Mouse (Mus musculus): ENCODE results near the gene Emsy. TPM values are rescaled to one million over a fixed set of nuclear protein-coding genes. Genes with fewer than 3 reads are reported as not detected.

The Emsy gene
- total and polyA plus RNA-seq, 2 experiments from 2014 or later = 26.8 to 52.4 TPM

DNA sequence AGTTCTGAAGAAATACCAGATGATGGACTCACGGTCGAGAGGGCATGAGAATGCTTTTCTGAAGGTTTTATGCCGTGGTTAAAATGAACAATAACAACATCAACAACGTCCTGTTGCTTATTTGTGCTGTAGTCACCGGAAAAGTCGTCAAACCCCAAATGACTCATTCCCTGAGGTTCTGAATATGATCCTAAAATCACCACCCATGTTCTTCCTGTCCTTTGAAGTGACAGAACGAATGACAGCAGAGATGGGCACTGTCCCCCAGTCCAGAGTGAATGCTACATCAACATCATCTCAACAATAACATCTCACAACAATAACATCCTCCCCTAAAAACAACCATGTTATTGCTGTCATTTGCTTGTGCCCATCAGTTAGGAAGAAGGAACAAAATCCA, 76.1 kb downstream of the Emsy start:
- H3K4me1 ChIP-seq (ENCODE audit: insufficient read depth) = no peaks in the 10 kb centered on the region
- H3K9ac ChIP-seq = no peak overlapping the region
- TF ChIP-seq CTCF (IDR thresholded peaks at IDR 0.05; ENCODE audit: low read depth) = no peak
- DNase-seq = no peak
- no peak overlapping the region for H3K4me2 ChIP-seq (ENCODE audit: low read depth)
- H3K27me3 ChIP-seq (ENCODE audit: insufficient read depth, low read length) = no peaks in the 10 kb centered on the region
- no peak overlapping the region for H3K27ac ChIP-seq (ENCODE audit: low read depth, low read length)
- no peak overlapping the region for H3K4me3 ChIP-seq (ENCODE audit: low read depth, low read length)
- no peaks in the 10 kb centered on the region for H3K36me3 ChIP-seq (ENCODE audit: insufficient read depth)
- no peak for ATAC-seq
- 78% methylated on average over 7 of the region's 7 CpGs for WGBS
- H3K9me3 ChIP-seq (ENCODE audit: low read length) = no peaks in the 10 kb centered on the region

DNA sequence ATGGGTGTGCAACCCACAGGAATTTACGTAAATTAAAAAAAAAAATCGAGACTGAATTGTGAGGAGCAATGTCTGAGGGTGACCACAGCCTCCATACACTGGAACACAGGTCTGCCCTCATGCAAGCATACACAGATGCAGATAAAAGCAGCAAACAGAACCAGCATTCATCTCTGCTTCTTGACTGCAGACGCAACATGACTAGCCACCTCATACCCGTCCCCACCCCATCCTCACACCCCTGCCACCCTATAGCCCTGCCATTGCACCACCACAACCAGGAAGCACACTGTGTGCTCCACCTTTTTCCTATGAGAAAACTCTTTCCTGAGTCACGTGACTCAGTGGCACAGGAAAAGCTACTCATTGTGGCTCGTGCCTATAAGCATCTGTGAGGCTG, 76.9 kb downstream of the Emsy start:
- H3K9ac ChIP-seq = no peak overlapping the region
- WGBS = 79% methylated on average over 6 of the region's 6 CpGs
- H3K9me3 ChIP-seq (ENCODE audit: low read length) = no peaks in the 10 kb centered on the region
- no peak for TF ChIP-seq CTCF (IDR thresholded peaks at IDR 0.05; ENCODE audit: low read depth)
- no peak overlapping the region for H3K4me3 ChIP-seq (ENCODE audit: low read depth, low read length)
- ATAC-seq (no peak), DNase-seq (no peak)
- no peaks in the 10 kb centered on the region for H3K4me1 ChIP-seq (ENCODE audit: insufficient read depth)
- H3K36me3 ChIP-seq (ENCODE audit: insufficient read depth) = no peaks in the 10 kb centered on the region
- no peak overlapping the region for H3K4me2 ChIP-seq (ENCODE audit: low read depth)
- H3K27ac ChIP-seq (ENCODE audit: low read depth, low read length) = no peak overlapping the region
- no peaks in the 10 kb centered on the region for H3K27me3 ChIP-seq (ENCODE audit: insufficient read depth, low read length)

DNA sequence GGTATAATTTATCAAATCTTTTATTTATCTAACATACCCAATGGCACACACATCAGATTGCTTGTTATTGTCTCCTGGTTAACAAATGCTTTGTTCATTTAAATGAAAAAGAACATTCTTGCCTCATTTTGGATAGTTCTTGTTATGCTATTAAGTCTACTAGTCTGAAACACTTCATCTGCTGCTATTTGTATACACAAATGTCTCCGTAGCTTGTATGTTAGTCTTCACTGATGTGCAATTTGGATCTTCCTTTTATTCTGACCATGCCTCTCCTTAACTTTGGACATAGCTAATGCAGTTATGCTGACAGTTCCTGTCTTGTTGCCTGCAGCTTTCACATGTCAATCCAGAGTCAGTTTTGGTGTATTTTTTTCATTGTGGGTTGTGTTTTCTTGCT, 79.1 kb downstream of the Emsy start:
- H3K27me3 ChIP-seq (ENCODE audit: insufficient read depth, low read length) = no peaks in the 10 kb centered on the region
- no peak overlapping the region for H3K9ac ChIP-seq
- DNase-seq (no peak), ATAC-seq (no peak)
- H3K36me3 ChIP-seq (ENCODE audit: insufficient read depth) = no peaks in the 10 kb centered on the region
- H3K4me2 ChIP-seq (ENCODE audit: low read depth) = no peak overlapping the region
- TF ChIP-seq CTCF (IDR thresholded peaks at IDR 0.05; ENCODE audit: low read depth) = no peak
- 81% methylated on average over 1 of the region's 1 CpGs for WGBS
- no peak overlapping the region for H3K27ac ChIP-seq (ENCODE audit: low read depth, low read length)
- H3K9me3 ChIP-seq (ENCODE audit: low read length) = no peaks in the 10 kb centered on the region
- H3K4me3 ChIP-seq (ENCODE audit: low read depth, low read length) = no peak overlapping the region
- no peaks in the 10 kb centered on the region for H3K4me1 ChIP-seq (ENCODE audit: insufficient read depth)

DNA sequence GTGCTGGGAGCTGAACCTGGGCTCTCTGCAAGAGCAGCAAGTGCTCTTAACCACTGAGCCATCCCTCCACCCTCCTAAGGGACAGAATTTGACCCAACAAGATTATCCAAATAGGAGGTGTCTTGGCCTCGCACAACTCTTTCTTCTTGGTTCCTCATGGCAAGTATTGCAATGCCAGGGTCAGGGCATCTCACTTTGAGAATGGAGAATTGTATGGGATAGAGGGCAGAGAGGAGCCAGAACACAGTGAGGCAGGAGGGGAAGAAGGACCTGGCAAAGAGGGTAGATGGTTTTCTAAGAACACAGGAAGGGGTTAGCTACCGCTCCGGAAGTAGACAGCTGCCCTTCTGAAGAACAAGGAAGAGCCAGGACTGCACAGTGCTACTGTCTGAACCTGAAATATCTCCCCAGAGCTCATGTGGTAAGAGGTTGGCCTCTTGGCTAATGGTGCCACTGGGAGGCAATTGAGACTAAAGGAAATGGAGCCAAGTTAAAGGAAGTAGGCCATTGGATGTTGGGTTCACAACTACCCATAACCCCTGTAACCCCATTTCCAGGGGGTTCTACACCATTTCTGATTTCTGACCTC, 80.8 kb downstream of the Emsy start:
- DNase-seq (no peak), ATAC-seq (no peak)
- TF ChIP-seq CTCF (IDR thresholded peaks at IDR 0.05; ENCODE audit: low read depth) = no peak
- Histone ChIP-seq H3K27ac (ENCODE audit: low read depth, low read length) (no peak overlapping the region), H3K4me3 (ENCODE audit: low read depth, low read length) (no peak overlapping the region), H3K27me3 (ENCODE audit: insufficient read depth, low read length) (no peaks in the 10 kb centered on the region), H3K4me2 (ENCODE audit: low read depth) (no peak overlapping the region), H3K9me3 (ENCODE audit: low read length) (no peaks in the 10 kb centered on the region), H3K4me1 (ENCODE audit: insufficient read depth) (no peaks in the 10 kb centered on the region), H3K36me3 (ENCODE audit: insufficient read depth) (no peaks in the 10 kb centered on the region), H3K9ac (no peak overlapping the region)
- whole genome bisulfite sequencing = 99% methylated on average over 3 of the region's 3 CpGs

DNA sequence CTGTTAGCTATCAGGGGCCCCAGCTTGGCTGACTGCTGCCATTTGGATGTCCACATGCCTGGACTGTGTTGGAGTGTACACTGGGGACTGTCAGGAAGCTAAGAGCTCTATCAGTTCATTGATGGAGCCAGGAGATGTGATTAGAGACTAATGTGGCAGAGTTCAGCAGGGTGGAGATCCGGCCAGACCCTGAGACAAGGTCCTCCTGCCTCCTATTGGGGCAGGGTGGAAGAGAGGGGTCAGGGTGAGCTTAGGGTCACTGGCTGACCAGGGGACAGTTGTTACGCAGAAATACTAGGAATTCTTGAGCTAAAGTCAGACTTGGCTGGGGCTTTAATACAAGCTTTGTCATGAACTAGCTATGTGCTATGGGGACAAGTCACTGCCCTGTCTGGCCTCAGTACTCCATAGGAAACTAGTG, 81.8 kb downstream of the Emsy start:
- Histone ChIP-seq H3K9ac (no peak overlapping the region), H3K27me3 (ENCODE audit: insufficient read depth, low read length) (no peaks in the 10 kb centered on the region), H3K4me1 (ENCODE audit: insufficient read depth) (no peaks in the 10 kb centered on the region), H3K36me3 (ENCODE audit: insufficient read depth) (no peaks in the 10 kb centered on the region), H3K4me3 (ENCODE audit: low read depth, low read length) (no peak overlapping the region), H3K27ac (ENCODE audit: low read depth, low read length) (no peak overlapping the region), H3K9me3 (ENCODE audit: low read length) (no peaks in the 10 kb centered on the region), H3K4me2 (ENCODE audit: low read depth) (no peak overlapping the region)
- no peak for TF ChIP-seq CTCF (IDR thresholded peaks at IDR 0.05; ENCODE audit: low read depth)
- WGBS = 84% methylated on average over 2 of the region's 2 CpGs
- ATAC-seq = no peak
- DNase-seq = no peak

DNA sequence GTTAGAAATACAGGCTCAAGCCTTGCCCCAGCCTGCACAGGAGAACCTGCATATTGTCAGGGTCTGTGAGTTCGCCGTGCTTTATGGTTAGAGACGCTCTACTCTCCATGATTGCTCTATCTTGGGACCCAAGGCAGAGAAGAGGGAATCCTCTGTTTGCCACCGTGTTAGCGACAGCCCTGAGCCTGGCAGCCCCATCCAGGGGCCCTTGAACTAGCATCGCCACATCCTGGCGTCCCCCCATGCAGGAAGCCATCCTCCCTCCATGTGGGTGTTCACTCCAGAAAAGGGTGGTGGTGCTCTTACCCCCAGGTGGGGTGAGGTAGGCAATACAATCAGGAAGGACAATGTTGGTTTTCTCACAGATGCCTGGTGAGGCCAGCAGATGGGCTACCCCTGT, 82.3 kb downstream of the Emsy start:
- Histone ChIP-seq H3K9ac (no peak overlapping the region), H3K4me2 (ENCODE audit: low read depth) (no peak overlapping the region), H3K27ac (ENCODE audit: low read depth, low read length) (no peak overlapping the region), H3K4me1 (ENCODE audit: insufficient read depth) (no peaks in the 10 kb centered on the region), H3K4me3 (ENCODE audit: low read depth, low read length) (no peak overlapping the region), H3K36me3 (ENCODE audit: insufficient read depth) (no peaks in the 10 kb centered on the region), H3K9me3 (ENCODE audit: low read length) (no peaks in the 10 kb centered on the region), H3K27me3 (ENCODE audit: insufficient read depth, low read length) (no peaks in the 10 kb centered on the region)
- no peak for ATAC-seq
- WGBS = 92% methylated on average over 7 of the region's 7 CpGs
- TF ChIP-seq CTCF (IDR thresholded peaks at IDR 0.05; ENCODE audit: low read depth) = no peak
- DNase-seq = no peak

DNA sequence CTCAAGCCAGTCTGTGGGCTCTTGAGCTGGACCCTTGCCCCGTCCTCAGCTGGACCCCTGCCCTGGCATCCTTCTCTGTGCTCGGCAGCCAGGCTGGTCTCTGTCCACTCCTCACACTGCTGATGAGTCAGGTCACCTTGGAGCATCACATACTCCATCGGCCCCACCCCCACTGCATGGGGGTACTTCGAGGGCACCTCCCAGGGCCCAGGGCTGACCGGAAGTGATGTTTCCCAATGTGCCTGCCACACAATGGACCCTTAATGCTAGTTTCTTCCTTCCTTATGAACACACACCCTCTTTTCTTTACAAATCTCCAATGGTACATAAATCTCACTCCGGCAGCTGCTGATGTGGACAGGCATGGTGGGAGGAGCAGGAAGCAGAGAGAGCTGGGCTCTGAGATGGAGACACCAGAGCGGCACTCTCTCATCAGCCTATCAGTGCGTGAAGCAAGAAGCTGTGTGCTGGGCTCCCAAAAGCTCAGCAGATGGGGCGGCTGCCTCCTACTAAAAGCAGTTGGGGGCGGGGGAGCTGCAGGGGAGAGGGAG, 83.3 kb downstream of the Emsy start:
- DNase-seq (peak; percentile 27), ATAC-seq (peak; percentile 64)
- Histone ChIP-seq H3K36me3 (ENCODE audit: insufficient read depth) (no peaks in the 10 kb centered on the region), H3K4me1 (ENCODE audit: insufficient read depth) (no peaks in the 10 kb centered on the region), H3K9ac (no peak overlapping the region), H3K9me3 (ENCODE audit: low read length) (no peaks in the 10 kb centered on the region), H3K4me3 (ENCODE audit: low read depth, low read length) (no peak overlapping the region), H3K27me3 (ENCODE audit: insufficient read depth, low read length) (no peaks in the 10 kb centered on the region), H3K4me2 (ENCODE audit: low read depth) (no peak overlapping the region), H3K27ac (ENCODE audit: low read depth, low read length) (no peak overlapping the region)
- 65% methylated on average over 10 of the region's 10 CpGs for WGBS
- TF ChIP-seq CTCF (IDR thresholded peaks at IDR 0.05; ENCODE audit: low read depth) = no peak

Measured in forebrain, postnatal 0 days (tissue).